Mouse (Mus musculus) erythroblast, embryonic 14.5 days (primary cell): Measurements from ENCODE around the gene Proser3. TPM values are rescaled to one million over a fixed set of nuclear protein-coding genes. Genes with fewer than 3 reads are reported as not detected.

ENCODE experiments used
- H3K27me3 ChIP-seq: 2 replicates; pipeline ENCODE4 v1.6.1; 2012; ENCODE audit warnings: inconsistent platforms; ENCODE audit not compliant: control insufficient read depth
- H3K36me3 ChIP-seq: 2 replicates; pipeline ENCODE4 v1.6.1; 2012; ENCODE audit warnings: mild to moderate bottlenecking, inconsistent platforms; ENCODE audit not compliant: control insufficient read depth
- H3K4me1 ChIP-seq: 2 replicates; pipeline ENCODE4 v1.6.1; 2012; ENCODE audit warnings: inconsistent platforms; ENCODE audit not compliant: control insufficient read depth
- H3K4me3 ChIP-seq: replicated peaks from 2 replicates; pipeline ENCODE3; 2012; ENCODE audit warnings: moderate library complexity, mild to moderate bottlenecking, inconsistent platforms
- H3K9me3 ChIP-seq: 2 replicates; pipeline ENCODE4 v1.6.1; 2012; ENCODE audit warnings: low read length, inconsistent platforms, mixed read lengths; ENCODE audit not compliant: control insufficient read depth
- GATA1 ChIP-seq: IDR thresholded peaks from 2 replicates; pipeline ENCODE4 v1.6.1; 2012; ENCODE audit warnings: low read length, inconsistent platforms, mixed read lengths
- TAL1 ChIP-seq: IDR thresholded peaks from 3 replicates; pipeline ENCODE4 v1.6.1; 2012; ENCODE audit warnings: low read length, inconsistent platforms, mixed read lengths
- polyA plus RNA-seq: library from polyadenylated mRNA; stranded (reverse); fragments of >175 nt; gene quantifications from 2 replicates; pipeline ENCODE4 v1.2.3, GENCODE M21; 2012

The Proser3 gene
- polyA plus RNA-seq, 1 experiment: 1.9 TPM

DNA sequence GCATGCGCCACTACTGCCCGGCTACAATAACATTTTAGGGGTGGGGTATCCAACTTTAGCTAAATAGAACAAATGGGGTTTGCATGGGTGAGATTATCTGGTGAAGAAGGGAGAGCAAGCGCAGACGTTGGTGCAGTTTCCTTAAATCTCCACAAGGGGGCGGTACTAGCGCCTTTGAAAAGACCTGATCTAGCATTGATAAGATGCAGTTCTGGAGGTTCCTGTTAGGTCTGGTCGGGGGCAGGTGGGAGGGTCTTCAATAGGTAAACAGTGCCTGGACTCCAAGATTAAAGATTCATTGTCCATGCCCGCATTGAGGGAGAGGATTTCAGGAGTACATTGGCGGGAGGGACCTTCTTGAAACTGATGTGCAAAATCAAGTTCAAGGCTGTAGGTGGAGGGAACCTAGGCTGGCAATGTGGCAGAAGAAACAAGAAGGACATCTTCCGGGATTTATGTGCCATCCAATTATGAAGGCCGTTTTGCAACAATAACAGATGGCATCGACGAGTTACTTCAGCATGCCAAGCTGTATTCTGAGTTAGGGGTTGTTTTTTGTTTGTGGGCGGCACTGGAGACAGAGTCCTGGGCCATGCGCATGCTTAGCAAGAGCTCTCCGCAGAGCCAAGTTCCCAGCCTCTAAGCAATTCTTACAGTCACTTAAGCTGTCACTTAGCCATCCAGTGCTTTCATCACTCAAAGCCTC lies 61.7 kb downstream of the Proser3 start:
- H3K36me3 ChIP-seq: no peaks in the 10 kb centered on the region
- H3K9me3 ChIP-seq: no peaks in the 10 kb centered on the region
- no peaks in the 10 kb centered on the region for H3K27me3 ChIP-seq
- TF ChIP-seq GATA1: peak; percentile 67
- TF ChIP-seq TAL1: no peak
- H3K4me1 ChIP-seq: no peaks in the 10 kb centered on the region
- no peak overlapping the region for H3K4me3 ChIP-seq

Other genes starting within 250 kb of the Proser3 start
- gene Alkbh6, start 243.6 kb downstream of the Proser3 start, polyA plus RNA-seq: 2.1 and 2.8 TPM in 2 replicates
- 0.04 and 0.13 TPM in 2 replicates for gene Syne4, start 237.5 kb downstream of the Proser3 start, polyA plus RNA-seq
- not detected in 2 replicates for gene E130208F15Rik, start 230.6 kb downstream of the Proser3 start, polyA plus RNA-seq
- gene Sdhaf1, start 228.4 kb downstream of the Proser3 start, polyA plus RNA-seq: 0.45 and 0.47 TPM in 2 replicates
- 0.05 TPM in 1 of 2 replicates, not detected in the other for gene Lrfn3, start 189.5 kb downstream of the Proser3 start, polyA plus RNA-seq
- gene Tyrobp, start 138.5 kb downstream of the Proser3 start, polyA plus RNA-seq: 0.91 and 1.6 TPM in 2 replicates
- not detected in 2 replicates for gene Hcst, start 132.4 kb downstream of the Proser3 start, polyA plus RNA-seq
- gene Nfkbid, start 130.6 kb downstream of the Proser3 start, polyA plus RNA-seq: 0.23 and 0.30 TPM in 2 replicates
- 0.13 and 0.33 TPM in 2 replicates for gene Aplp1, start 106.8 kb downstream of the Proser3 start, polyA plus RNA-seq
- 0.02 and 0.05 TPM in 2 replicates for gene Kirrel2, start 94.6 kb downstream of the Proser3 start, polyA plus RNA-seq
- not detected in 2 replicates for gene Nphs1, start 94.0 kb downstream of the Proser3 start, polyA plus RNA-seq
- gene Prodh2, start 58.7 kb downstream of the Proser3 start, polyA plus RNA-seq: 0.11 and 0.36 TPM in 2 replicates
- 11.7 and 13.0 TPM in 2 replicates for gene Arhgap33, start 17.2 kb downstream of the Proser3 start, polyA plus RNA-seq
- gene Hspb6, start 121 bp downstream of the Proser3 start, polyA plus RNA-seq: 3.7 and 6.8 TPM in 2 replicates
- 14.5 and 17.0 TPM in 2 replicates for gene Lin37, start 7.5 kb upstream of the Proser3 start, polyA plus RNA-seq
- gene U2af1l4, start 11.0 kb upstream of the Proser3 start, polyA plus RNA-seq: 5.6 and 7.7 TPM in 2 replicates
- 0.15 and 0.18 TPM in 2 replicates for gene Gm49396, start 11.0 kb upstream of the Proser3 start, polyA plus RNA-seq
- gene Psenen, start 11.3 kb upstream of the Proser3 start, polyA plus RNA-seq: 8.0 and 8.9 TPM in 2 replicates
- 0.61 and 1.5 TPM in 2 replicates for gene Igflr1, start 13.1 kb upstream of the Proser3 start, polyA plus RNA-seq
- gene Kmt2b, start 36.4 kb upstream of the Proser3 start, polyA plus RNA-seq: 5.2 and 6.8 TPM in 2 replicates
- 0.07 and 0.20 TPM in 2 replicates for gene Zbtb32, start 46.6 kb upstream of the Proser3 start, polyA plus RNA-seq
- 0.10 and 0.14 TPM in 2 replicates for gene Upk1a, start 60.5 kb upstream of the Proser3 start, polyA plus RNA-seq
- 15.7 and 23.9 TPM in 2 replicates for gene Cox6b1, start 73.9 kb upstream of the Proser3 start, polyA plus RNA-seq
- not detected in 2 replicates for gene Etv2, start 83.6 kb upstream of the Proser3 start, polyA plus RNA-seq
- gene Rbm42, start 98.0 kb upstream of the Proser3 start, polyA plus RNA-seq: 22.7 and 23.2 TPM in 2 replicates
- gene Haus5, start 112.7 kb upstream of the Proser3 start, polyA plus RNA-seq: 2.9 and 5.4 TPM in 2 replicates
- gene Pmis2, start 119.3 kb upstream of the Proser3 start, polyA plus RNA-seq: not detected in 2 replicates
- gene 2200002J24Rik, start 146.6 kb upstream of the Proser3 start, polyA plus RNA-seq: not detected in 2 replicates
- gene Atp4a, start 159.9 kb upstream of the Proser3 start, polyA plus RNA-seq: not detected in 2 replicates
- gene Tmem147, start 177.2 kb upstream of the Proser3 start, polyA plus RNA-seq: 1.3 and 1.6 TPM in 2 replicates
- gene Gapdhs, start 191.4 kb upstream of the Proser3 start, polyA plus RNA-seq: not detected in 2 replicates
- gene Sbsn, start 199.2 kb upstream of the Proser3 start, polyA plus RNA-seq: 0.15 TPM in 1 of 2 replicates, not detected in the other
- not detected in 2 replicates for gene Dmkn, start 211.5 kb upstream of the Proser3 start, polyA plus RNA-seq
- gene Krtdap, start 235.6 kb upstream of the Proser3 start, polyA plus RNA-seq: not detected in 2 replicates